Mouse (Mus musculus) stomach, postnatal 0 days (tissue): ENCODE data around the gene Pex1. TPM values are rescaled to one million over a fixed set of nuclear protein-coding genes. Genes with fewer than 3 reads are reported as not detected.
"Not testable (repeated sequence)": the region's sequence is repeated elsewhere in the genome, so short reads cannot be mapped to it uniquely, and the experiment has no call there.

Experiments
- ATAC-seq: fragments of 200-750 bp; cut with Nextera tagmentation; 2 replicates; pipeline ENCODE4 v1.8.0; 2017; ENCODE audit not compliant: low FRiP score, low TSS enrichment
- DNase-seq: peaks from one replicate; pipeline ENCODE4 v3.0.0-alpha.2; 2016; ENCODE audit warnings: low spot score
- H3K27ac ChIP-seq: fragments of 300-500 bp; sonication (generic); replicated peaks from 2 replicates; pipeline ENCODE4 v1.5.1; 2014; ENCODE audit warnings: mild to moderate bottlenecking, control low read depth
- H3K27me3 ChIP-seq: fragments of 300-500 bp; sonication (generic); 2 replicates; pipeline ENCODE4 v1.6.1; 2014; ENCODE audit warnings: low read length; ENCODE audit not compliant: control insufficient read depth, insufficient read depth
- H3K36me3 ChIP-seq: fragments of 300-500 bp; sonication (generic); 2 replicates; pipeline ENCODE4 v1.6.1; 2014; ENCODE audit warnings: low read length, mixed read lengths; ENCODE audit not compliant: control insufficient read depth, insufficient read depth
- H3K4me1 ChIP-seq: fragments of 300-500 bp; sonication (generic); replicated peaks from 2 replicates; pipeline ENCODE4 v1.6.1; 2014; ENCODE audit warnings: antibody characterized with exemption; ENCODE audit not compliant: control insufficient read depth, insufficient read depth
- H3K4me2 ChIP-seq: fragments of 300-500 bp; sonication (generic); replicated peaks from 2 replicates; pipeline ENCODE4 v1.6.1; 2014; ENCODE audit warnings: low read depth, mild to moderate bottlenecking, control low read depth, moderate library complexity
- H3K4me3 ChIP-seq: fragments of 300-500 bp; sonication (generic); 2 replicates; pipeline ENCODE4 v1.5.1; 2014; ENCODE audit warnings: low read depth, low read length, control low read depth
- H3K9ac ChIP-seq: fragments of 300-500 bp; sonication (generic); 2 replicates; pipeline ENCODE4 v1.6.1; 2014; ENCODE audit warnings: mild to moderate bottlenecking, low read length, control low read depth, mixed read lengths
- H3K9me3 ChIP-seq: fragments of 300-500 bp; sonication (generic); 2 replicates; pipeline ENCODE4 v1.6.1; 2016; ENCODE audit warnings: low read length; ENCODE audit not compliant: control insufficient read depth
- CTCF ChIP-seq: IDR thresholded peaks from 2 replicates; pipeline ENCODE4 v1.5.1; 2016; ENCODE audit warnings: antibody characterized with exemption, low read depth, mild to moderate bottlenecking, moderate library complexity
- EP300 ChIP-seq: optimal IDR thresholded peaks from 2 replicates; pipeline ENCODE3; 2016; ENCODE audit warnings: antibody characterized with exemption
- WGBS: fragments of 180-500 bp; shearing (Covaris S2); extraction: QIAGEN DNeasy Blood & Tissue Kit; methylation state at CpG from one replicate; pipeline ENCODE4 v1.1.7; 2014; 5-methylcytosine and 5-hydroxymethylcytosine counted together
- polyA plus RNA-seq: library from polyadenylated mRNA; unstranded; fragments of >200 nt; fragmentation: Nextera tagmentation; extraction: Ambion mirVana; gene quantifications from 2 replicates; pipeline ENCODE4 v1.2.1, GENCODE M21; 2015

Gene Pex1
- polyA plus RNA-seq, 1 experiment from 2014 or later, result 8.7 TPM

GRCm38 (mm10) chr5:3648849-3649210, 53.0 kb downstream of the Pex1 start:
- no peak overlapping the region for H3K9ac ChIP-seq
- H3K4me2 ChIP-seq, result no peak overlapping the region
- no peaks in the 10 kb centered on the region for H3K9me3 ChIP-seq
- no peak for ATAC-seq
- H3K4me3 ChIP-seq, result no peak overlapping the region
- WGBS, result 71% methylated on average over 4 of the region's 4 CpGs
- H3K27ac ChIP-seq, result no peak overlapping the region
- TF ChIP-seq EP300, result no peak
- TF ChIP-seq CTCF, result no peak
- H3K4me1 ChIP-seq, result no peaks in the 10 kb centered on the region
- no peaks in the 10 kb centered on the region for H3K36me3 ChIP-seq
- no peaks in the 10 kb centered on the region for H3K27me3 ChIP-seq
- no peak for DNase-seq

- TF ChIP-seq CTCF (no peak), EP300 (no peak)
- DNase-seq (no peak), ATAC-seq (no peak)
- Histone ChIP-seq H3K4me3 (no peak within 1 kb of the TSS), H3K9ac (no peak within 1 kb of the TSS), H3K27me3 (no peaks in the 10 kb centered on the region), H3K27ac (no peak within 1 kb of the TSS), H3K4me1 (no peaks in the 10 kb centered on the region), H3K36me3 (no peaks in the 10 kb centered on the region), H3K4me2 (no peak within 1 kb of the TSS), H3K9me3 (no peaks in the 10 kb centered on the region)
- 80% methylated on average over 6 of the region's 6 CpGs for WGBS
Observed at GRCm38 (mm10) chr5:3650881-3651280, 55.0 kb downstream of the Pex1 start, which contains the start of gene Tmbim7. Gene Tmbim7, plus strand, starts transcription at chr5:3651181.

- H3K36me3 ChIP-seq, result no peaks in the 10 kb centered on the region
- WGBS, result 80% methylated on average over 5 of the region's 5 CpGs
Observed at GRCm38 (mm10) chr5:3651621-3652020, 55.8 kb downstream of the Pex1 start.

GRCm38 (mm10) chr5:3652903-3653575, 57.2 kb downstream of the Pex1 start:
- H3K9ac ChIP-seq, DNase-seq, H3K36me3 ChIP-seq, H3K27ac ChIP-seq, H3K4me1 ChIP-seq, H3K9me3 ChIP-seq, H3K4me2 ChIP-seq, ATAC-seq, H3K4me3 ChIP-seq, H3K27me3 ChIP-seq: not testable (repeated sequence)
- WGBS, result 92% methylated on average over 14 of the region's 25 CpGs

More at GRCm38 (mm10) chr5:3651621-3652020, 55.8 kb downstream of the Pex1 start:
- ATAC-seq (no peak), DNase-seq (no peak)
- Histone ChIP-seq H3K4me1 (no peaks in the 10 kb centered on the region), H3K4me3 (no peak overlapping the region), H3K9me3 (no peaks in the 10 kb centered on the region), H3K27ac (no peak overlapping the region), H3K27me3 (no peaks in the 10 kb centered on the region), H3K4me2 (no peak overlapping the region), H3K9ac (no peak overlapping the region)
- TF ChIP-seq CTCF, result no peak
- no peak for TF ChIP-seq EP300

GRCm38 (mm10) chr5:3653801-3654200, 57.9 kb downstream of the Pex1 start:
- Histone ChIP-seq H3K4me1 (no peaks in the 10 kb centered on the region), H3K36me3 (no peaks in the 10 kb centered on the region), H3K27me3 (no peaks in the 10 kb centered on the region), H3K4me3 (no peak overlapping the region), H3K9ac (no peak overlapping the region), H3K4me2 (no peak overlapping the region), H3K27ac (no peak overlapping the region), H3K9me3 (no peaks in the 10 kb centered on the region)
- TF ChIP-seq EP300 (no peak), CTCF (no peak)
- 86% methylated on average over 4 of the region's 4 CpGs for WGBS
- ATAC-seq (no peak), DNase-seq (no peak)

- ATAC-seq (no peak), DNase-seq (no peak)
Observed at GRCm38 (mm10) chr5:3657085-3657484, 61.2 kb downstream of the Pex1 start, which contains the start of gene Gatad1. Gene Gatad1, minus strand, starts transcription at chr5:3657185.

More at GRCm38 (mm10) chr5:3657085-3657484, 61.2 kb downstream of the Pex1 start, which contains the start of gene Gatad1:
- TF ChIP-seq EP300 (no peak), CTCF (no peak)
- H3K4me3 ChIP-seq, result no peak within 1 kb of the TSS
- H3K4me2 ChIP-seq, result no peak within 1 kb of the TSS
- no peaks in the 10 kb centered on the region for H3K27me3 ChIP-seq
- no peaks in the 10 kb centered on the region for H3K4me1 ChIP-seq
- no peak within 1 kb of the TSS for H3K9ac ChIP-seq
- H3K36me3 ChIP-seq, result no peaks in the 10 kb centered on the region
- H3K27ac ChIP-seq, result no peak within 1 kb of the TSS
- 73% methylated on average over 5 of the region's 5 CpGs for WGBS
- no peaks in the 10 kb centered on the region for H3K9me3 ChIP-seq
